Mouse (Mus musculus) midbrain, embryonic 11.5 days (tissue): ENCODE data around the gene Shmt1. TPM values are rescaled to one million over a fixed set of nuclear protein-coding genes. Genes with fewer than 3 reads are reported as not detected.
"Not testable (repeated sequence)": the region's sequence is repeated elsewhere in the genome, so short reads cannot be mapped to it uniquely, and the experiment has no call there.

Experiments used
- ATAC-seq: fragments of 200-750 bp; cut with Nextera tagmentation; 2 replicates; pipeline ENCODE4 v1.8.0; 2017; ENCODE audit warnings: moderate TSS enrichment, moderate library complexity; ENCODE audit not compliant: low FRiP score
- DNase-seq: peaks from one replicate; pipeline ENCODE4 v3.0.0; 2015; ENCODE audit warnings: low spot score; ENCODE audit errors: missing footprints
- H3K27ac ChIP-seq: fragments of 300-500 bp; sonication (generic); 2 replicates; pipeline ENCODE4 v1.5.1; 2014; ENCODE audit warnings: low read depth, low read length
- H3K27me3 ChIP-seq: fragments of 300-500 bp; sonication (generic); 2 replicates; pipeline ENCODE4 v1.6.1; 2014; ENCODE audit warnings: mild to moderate bottlenecking, low read length, moderate library complexity, mixed read lengths; ENCODE audit not compliant: control insufficient read depth, insufficient read depth
- H3K36me3 ChIP-seq: fragments of 300-500 bp; sonication (generic); 2 replicates; pipeline ENCODE4 v1.6.1; 2014; ENCODE audit warnings: mild to moderate bottlenecking, low read length, moderate library complexity, mixed read lengths; ENCODE audit not compliant: control insufficient read depth, insufficient read depth
- H3K4me1 ChIP-seq: fragments of 300-500 bp; sonication (generic); 2 replicates; pipeline ENCODE4 v1.6.1; 2014; ENCODE audit warnings: low read length; ENCODE audit not compliant: control insufficient read depth, insufficient read depth
- H3K4me2 ChIP-seq: fragments of 300-500 bp; sonication (generic); 2 replicates; pipeline ENCODE4 v1.6.1; 2014; ENCODE audit warnings: mild to moderate bottlenecking, moderate library complexity
- H3K4me3 ChIP-seq: fragments of 300-500 bp; sonication (generic); 2 replicates; pipeline ENCODE4 v1.5.1; 2014; ENCODE audit warnings: low read depth, low read length
- H3K9ac ChIP-seq: fragments of 300-500 bp; sonication (generic); 2 replicates; pipeline ENCODE4 v1.6.1; 2014; ENCODE audit warnings: low read length
- H3K9me3 ChIP-seq: fragments of 300-500 bp; sonication (generic); 2 replicates; pipeline ENCODE4 v1.6.1; 2016; ENCODE audit warnings: low read length; ENCODE audit not compliant: control insufficient read depth
- WGBS: fragments of 180-500 bp; shearing (Covaris S2); extraction: QIAGEN DNeasy Blood & Tissue Kit; methylation state at CpG from one replicate; pipeline ENCODE4 v1.1.7; 2014; 5-methylcytosine and 5-hydroxymethylcytosine counted together
- polyA plus RNA-seq: library from polyadenylated mRNA; unstranded; fragments of >200 nt; fragmentation: Nextera tagmentation; extraction: Ambion mirVana; gene quantifications from 2 replicates; pipeline ENCODE4 v1.2.1, GENCODE M21; 2014

Gene Shmt1
- 46.2 and 51.7 TPM in 2 replicates for polyA plus RNA-seq

- 34% methylated on average over 6 of the region's 6 CpGs for WGBS
- H3K27ac ChIP-seq: not testable (repeated sequence)
These were observed at the start of gene Shmt1 for GRCm38 (mm10) chr11:60811618-60812017. Gene Shmt1, minus strand, starts transcription at chr11:60811718.

GRCm38 (mm10) chr11:60856587-60856986 is 45.1 kb upstream of the Shmt1 start:
- Histone ChIP-seq H3K9me3 (no peaks in the 10 kb centered on the region), H3K4me2 (no peak overlapping the region), H3K27me3 (no peaks in the 10 kb centered on the region), H3K36me3 (peaks cover 12% of the 10 kb centered on the region), H3K4me1 (no peaks in the 10 kb centered on the region), H3K9ac (no peak overlapping the region), H3K4me3 (no peak overlapping the region), H3K27ac (no peak overlapping the region)
- 85% methylated on average over 3 of the region's 3 CpGs for WGBS
- ATAC-seq: no peak
- DNase-seq: no peak

More at GRCm38 (mm10) chr11:60811618-60812017, at the start of gene Shmt1:
- Histone ChIP-seq H3K4me2 (peak within 1 kb of the TSS; percentile 65), H3K9ac (peak within 1 kb of the TSS; percentile 58; the same call in 1 of the 2 replicates), H3K4me3 (peak within 1 kb of the TSS; percentile 40)
- H3K36me3 ChIP-seq, DNase-seq, ATAC-seq, H3K4me1 ChIP-seq, H3K27me3 ChIP-seq, H3K9me3 ChIP-seq: not testable (repeated sequence)

- Histone ChIP-seq H3K4me1 (no peaks in the 10 kb centered on the region), H3K27ac (no peak overlapping the region), H3K4me3 (no peak overlapping the region), H3K9me3 (no peaks in the 10 kb centered on the region), H3K27me3 (no peaks in the 10 kb centered on the region), H3K36me3 (no peaks in the 10 kb centered on the region), H3K9ac (no peak overlapping the region), H3K4me2 (no peak overlapping the region)
- 86% methylated on average over 5 of the region's 5 CpGs for WGBS
- no peak for DNase-seq
- ATAC-seq: no peak
These were observed 33.9 kb upstream of the Shmt1 start for GRCm38 (mm10) chr11:60845415-60845814.

- H3K4me3 ChIP-seq: no peak overlapping the region
- no peak overlapping the region for H3K4me2 ChIP-seq
- WGBS: 90% methylated on average over 5 of the region's 5 CpGs
- H3K36me3 ChIP-seq: no peaks in the 10 kb centered on the region
- no peaks in the 10 kb centered on the region for H3K9me3 ChIP-seq
- no peak for DNase-seq
- no peak overlapping the region for H3K9ac ChIP-seq
- no peak overlapping the region for H3K27ac ChIP-seq
- H3K27me3 ChIP-seq: no peaks in the 10 kb centered on the region
- H3K4me1 ChIP-seq: no peaks in the 10 kb centered on the region
- ATAC-seq: no peak
These were observed 31.9 kb upstream of the Shmt1 start for GRCm38 (mm10) chr11:60843412-60843811.

- Histone ChIP-seq H3K27ac (no peak overlapping the region), H3K4me3 (no peak overlapping the region), H3K9me3 (no peaks in the 10 kb centered on the region), H3K4me1 (no peaks in the 10 kb centered on the region), H3K9ac (no peak overlapping the region), H3K36me3 (no peaks in the 10 kb centered on the region), H3K27me3 (no peaks in the 10 kb centered on the region), H3K4me2 (no peak overlapping the region)
- DNase-seq (no peak), ATAC-seq (no peak)
- 77% methylated on average over 12 of the region's 12 CpGs for WGBS
These were observed 30.1 kb upstream of the Shmt1 start for GRCm38 (mm10) chr11:60841467-60842200.

- Histone ChIP-seq H3K4me3 (no peak overlapping the region), H3K4me1 (no peaks in the 10 kb centered on the region), H3K27ac (no peak overlapping the region), H3K27me3 (no peaks in the 10 kb centered on the region), H3K4me2 (no peak overlapping the region), H3K9me3 (no peaks in the 10 kb centered on the region), H3K36me3 (no peaks in the 10 kb centered on the region), H3K9ac (no peak overlapping the region)
- DNase-seq (no peak), ATAC-seq (no peak)
- 94% methylated on average over 10 of the region's 10 CpGs for WGBS
These were observed 26.3 kb upstream of the Shmt1 start for GRCm38 (mm10) chr11:60837644-60838406.

GRCm38 (mm10) chr11:60836897-60837296 is 25.4 kb upstream of the Shmt1 start:
- Histone ChIP-seq H3K9me3 (no peaks in the 10 kb centered on the region), H3K27me3 (no peaks in the 10 kb centered on the region), H3K9ac (no peak overlapping the region), H3K4me3 (no peak overlapping the region), H3K36me3 (no peaks in the 10 kb centered on the region), H3K27ac (no peak overlapping the region), H3K4me1 (no peaks in the 10 kb centered on the region), H3K4me2 (no peak overlapping the region)
- ATAC-seq: no peak
- no peak for DNase-seq
- WGBS: 92% methylated on average over 6 of the region's 6 CpGs

- H3K27ac ChIP-seq: peak within 1 kb of the TSS; percentile 40; the same call in 1 of the 2 replicates
- peak within 1 kb of the TSS; percentile 72 for H3K4me2 ChIP-seq
- no peaks in the 10 kb centered on the region for H3K9me3 ChIP-seq
- ATAC-seq: peak; percentile 93
- WGBS: 1% methylated on average over 34 of the region's 34 CpGs
- H3K4me1 ChIP-seq: peaks cover 6% of the 10 kb centered on the region; the same call in 1 of the 2 replicates
- peak; percentile 97 for DNase-seq
- peak within 1 kb of the TSS; percentile 62 for H3K4me3 ChIP-seq
- H3K36me3 ChIP-seq: no peaks in the 10 kb centered on the region
- H3K9ac ChIP-seq: peak within 1 kb of the TSS; percentile 80
- no peaks in the 10 kb centered on the region for H3K27me3 ChIP-seq
These were observed 19.0 kb upstream of the Shmt1 start, which contains the start of gene Dhrs7b for GRCm38 (mm10) chr11:60830433-60831052. Gene Dhrs7b, plus strand, starts transcription at chr11:60830631.
